Mouse (Mus musculus) activated CD4-positive, CD25-positive, alpha-beta regulatory T cell, adult 4 months (primary cell): ENCODE results near the gene Ampd2. TPM values are rescaled to one million over a fixed set of nuclear protein-coding genes. Genes with fewer than 3 reads are reported as not detected.

Source experiments
- ATAC-seq: one replicate; pipeline ENCODE4 v1.8.0; 2017
- polyA plus RNA-seq, 2 experiments: library from polyadenylated mRNA; unstranded; fragments of 100-300 nt; shearing (Covaris generic); gene quantifications; one replicate each; pipeline ENCODE4 v1.2.1; 2017

Gene Ampd2
- polyA plus RNA-seq = 10 to 100 TPM; 13.6 to 21.6 TPM

- ATAC-seq = no peak
Measured at GRCm38 (mm10) chr3:108086470-108086979, at the start of gene Ampd2. Gene Ampd2, minus strand, starts transcription at chr3:108086651.

DNA sequence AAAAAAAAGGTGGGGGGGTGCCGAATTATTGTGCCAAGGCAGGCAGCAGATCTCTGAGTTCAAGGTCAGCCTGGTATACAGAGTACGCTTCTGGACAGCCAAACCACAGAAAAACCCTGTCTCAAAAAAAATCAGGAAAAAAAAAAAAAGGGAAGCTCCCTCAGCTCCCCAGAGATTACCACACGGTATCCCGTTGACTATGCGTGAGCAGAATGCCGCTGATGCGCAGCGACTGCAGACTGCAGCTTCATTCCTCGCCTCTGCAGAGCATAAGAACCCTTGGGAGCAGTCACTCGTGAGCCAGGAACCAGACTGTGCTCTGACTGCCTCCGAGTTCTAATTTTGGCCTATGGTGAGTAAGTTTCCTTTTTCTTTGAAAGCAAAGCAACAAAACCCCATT, 48.2 kb upstream of the Ampd2 start:
- no peak for ATAC-seq

- ATAC-seq = no peak
Measured at GRCm38 (mm10) chr3:108132484-108132883, 46.0 kb upstream of the Ampd2 start.

DNA sequence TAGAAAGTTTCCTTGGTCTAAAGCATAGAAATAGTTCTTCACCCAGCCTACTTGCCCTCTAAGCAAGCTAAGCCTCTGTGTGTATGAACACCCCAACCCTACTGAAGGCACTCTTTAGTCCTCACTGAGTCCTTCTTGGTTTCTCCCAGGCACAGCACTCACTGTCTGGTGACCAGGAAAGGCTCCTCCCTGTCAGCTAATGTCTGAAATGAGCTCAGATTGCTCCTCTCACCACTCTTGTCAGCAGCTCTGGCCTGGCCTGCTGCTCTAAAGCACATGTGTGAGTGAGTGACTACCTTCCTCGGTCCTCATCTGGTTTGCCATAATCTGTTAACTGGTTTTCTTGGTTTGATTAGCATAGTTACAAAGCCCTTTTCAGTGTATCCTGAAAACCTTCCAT, 45.4 kb upstream of the Ampd2 start:
- no peak for ATAC-seq

DNA sequence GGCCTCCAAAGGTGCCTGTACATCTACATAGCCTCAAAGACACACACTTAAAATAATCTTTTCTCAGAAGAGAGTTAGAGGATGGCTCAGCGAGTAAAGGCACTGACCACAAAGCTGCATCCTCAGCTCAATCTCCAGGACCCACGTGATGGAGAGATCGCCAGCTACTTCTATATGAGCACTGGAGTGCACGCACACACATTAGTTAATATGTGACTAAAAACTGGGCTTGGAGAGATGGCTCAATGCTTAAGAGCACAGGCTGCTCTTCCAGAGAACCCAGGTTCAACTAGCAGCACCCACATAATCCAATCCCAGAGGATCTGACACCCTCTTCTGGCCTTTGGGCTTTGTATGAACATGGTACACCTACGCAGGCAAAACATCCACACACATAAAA, 44.8 kb upstream of the Ampd2 start:
- ATAC-seq = no peak

- ATAC-seq = no peak
Measured at GRCm38 (mm10) chr3:108129804-108130203, 43.4 kb upstream of the Ampd2 start.

DNA sequence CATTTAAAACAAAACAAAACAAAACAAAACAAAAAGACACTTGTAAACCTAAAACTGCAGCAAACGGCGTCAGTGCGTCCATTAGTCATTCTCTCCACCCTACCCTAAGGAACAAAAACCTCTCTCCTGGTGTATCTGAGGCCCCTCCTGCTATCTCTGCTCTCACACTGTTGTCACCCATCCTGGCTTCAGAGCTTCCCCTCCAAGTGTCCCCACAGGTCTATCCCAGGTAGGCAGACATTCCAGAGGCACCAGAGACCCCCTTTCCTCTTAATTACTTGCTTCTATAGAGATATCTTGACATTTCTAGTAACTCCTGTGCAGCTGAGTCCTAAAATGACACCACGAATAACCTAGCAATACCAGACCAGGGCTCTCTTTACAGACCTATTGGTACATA, 42.9 kb upstream of the Ampd2 start:
- ATAC-seq = no peak

GRCm38 (mm10) chr3:108128520-108128919, 42.1 kb upstream of the Ampd2 start:
- no peak for ATAC-seq

- ATAC-seq = no peak
Measured at GRCm38 (mm10) chr3:108126327-108126726, 39.9 kb upstream of the Ampd2 start.

GRCm38 (mm10) chr3:108124131-108124530, 37.7 kb upstream of the Ampd2 start:
- ATAC-seq = peak; percentile 57

DNA sequence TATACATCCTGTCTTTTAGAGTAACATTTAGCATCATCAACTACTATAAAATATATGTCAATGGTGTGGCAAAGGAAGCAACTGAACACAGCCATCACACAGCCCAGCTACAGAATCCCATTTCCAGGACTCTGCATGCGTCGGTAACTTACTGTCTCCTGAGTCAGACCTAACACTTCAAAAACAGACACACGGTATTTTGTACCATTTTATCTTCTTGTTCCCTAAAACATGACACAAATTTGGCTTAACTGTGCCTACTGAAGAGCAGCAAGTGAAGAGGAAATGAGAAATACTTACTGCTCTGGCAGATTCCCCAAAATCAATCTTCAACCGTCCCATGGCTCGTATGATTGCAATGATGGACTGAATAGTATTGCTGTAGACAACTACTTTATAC, 36.8 kb upstream of the Ampd2 start:
- no peak for ATAC-seq

DNA sequence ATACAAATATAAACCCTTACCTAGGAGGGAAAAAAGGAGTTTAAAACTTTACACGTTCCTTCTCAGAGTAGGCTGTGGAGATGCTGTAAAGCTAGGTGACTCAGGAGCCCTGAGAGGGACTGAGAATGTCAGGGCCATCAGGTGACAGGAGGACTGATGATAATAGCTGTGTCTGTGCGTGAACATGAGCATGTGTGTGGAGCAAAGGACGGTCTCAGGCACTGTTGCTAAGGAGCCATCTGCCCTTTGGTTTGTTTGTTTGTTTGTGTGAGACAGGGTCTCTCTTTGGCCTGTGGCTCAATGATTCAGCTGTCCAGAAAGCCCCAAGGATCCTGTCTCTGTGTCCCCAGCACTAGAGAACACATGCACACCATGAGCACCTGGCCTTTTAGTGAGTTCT, 34.6 kb upstream of the Ampd2 start:
- no peak for ATAC-seq

- no peak for ATAC-seq
Measured at GRCm38 (mm10) chr3:108117465-108117864, 31.0 kb upstream of the Ampd2 start.

DNA sequence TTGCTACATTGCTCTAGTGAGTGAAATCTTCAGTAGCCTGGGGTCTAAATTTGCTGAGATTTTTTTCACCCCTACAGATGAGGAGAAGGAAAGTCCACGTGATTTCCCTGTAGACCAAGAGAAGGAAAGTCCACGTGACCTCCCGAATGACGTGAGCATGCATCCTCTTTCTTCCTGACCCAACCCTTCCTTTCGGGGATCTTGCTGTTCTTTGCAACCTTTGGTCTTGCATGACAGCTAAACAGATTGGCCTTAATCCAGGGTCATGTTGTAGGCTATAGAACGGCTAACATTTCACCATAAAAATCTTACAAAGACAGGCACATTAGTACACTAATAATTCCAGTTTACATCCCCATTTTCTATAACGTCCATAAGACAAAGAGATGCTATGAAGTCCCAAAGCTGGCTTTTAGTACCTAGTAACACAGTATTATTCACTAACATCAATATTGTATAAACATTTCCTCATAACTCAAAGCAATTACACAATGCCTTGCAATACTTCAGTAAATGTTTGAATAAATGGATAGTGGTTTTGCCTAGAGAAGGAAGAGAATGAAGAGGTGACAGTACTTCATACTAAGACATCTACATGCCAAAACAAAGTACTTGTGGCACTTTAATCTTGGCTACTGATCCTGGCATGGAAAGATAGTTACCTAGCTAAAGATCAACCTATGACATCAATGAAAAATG, 27.3 kb upstream of the Ampd2 start:
- ATAC-seq = no peak

DNA sequence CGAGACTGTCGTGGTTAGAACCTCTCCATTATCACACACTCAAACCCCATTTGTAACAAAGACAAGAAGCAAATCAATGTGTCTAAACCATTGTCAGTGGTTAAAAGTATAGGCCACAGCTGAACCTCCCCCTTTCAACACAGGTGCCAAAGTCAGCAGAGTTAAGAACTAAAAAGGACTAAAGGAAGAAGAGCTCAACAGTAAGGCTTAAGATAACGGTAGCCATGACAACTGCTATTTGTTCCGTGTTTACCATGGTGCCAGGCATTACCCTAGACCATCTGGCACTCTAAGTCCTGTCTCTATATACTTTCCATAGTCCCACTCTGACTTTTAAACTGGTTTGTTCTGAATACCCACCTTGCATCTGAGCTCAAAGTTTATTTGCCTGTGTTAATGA, 26.2 kb upstream of the Ampd2 start:
- ATAC-seq = no peak

DNA sequence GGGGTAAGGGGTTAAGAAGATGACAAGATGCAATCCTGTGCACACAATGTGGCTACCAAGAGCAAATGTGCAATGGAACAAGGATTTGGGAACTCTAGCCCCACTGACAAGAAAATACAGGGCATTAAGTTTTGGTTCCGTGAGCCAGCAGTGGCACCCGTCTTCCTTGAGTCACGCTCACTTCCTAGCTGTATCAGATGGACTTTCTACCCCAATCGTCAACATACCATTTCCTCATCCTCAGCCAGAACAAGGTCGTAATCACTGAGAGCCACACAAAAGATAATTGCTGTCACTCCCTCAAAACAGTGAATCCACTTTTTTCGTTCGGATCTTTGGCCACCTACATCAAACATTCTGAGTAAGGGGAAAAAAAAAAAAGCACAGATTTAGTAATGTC, 25.8 kb upstream of the Ampd2 start:
- no peak for ATAC-seq

DNA sequence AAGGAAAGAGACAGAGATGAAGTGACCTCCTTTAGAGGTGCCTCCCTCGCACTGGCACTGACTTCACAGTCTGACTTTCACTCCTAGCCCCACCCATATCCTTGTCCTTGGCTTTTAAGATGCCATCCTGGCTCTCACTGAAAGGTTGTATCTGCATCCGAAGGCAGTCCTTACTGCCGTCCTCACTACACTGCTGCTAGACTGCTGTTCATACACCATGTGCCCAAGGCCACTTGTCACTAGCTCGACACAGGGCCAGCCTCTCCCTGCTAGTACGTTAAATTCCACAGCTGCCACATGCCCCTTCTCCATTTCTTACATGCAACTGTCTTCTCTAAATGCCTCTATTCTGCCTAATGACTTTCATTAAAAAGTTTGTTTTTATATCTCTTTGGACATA, 24.9 kb upstream of the Ampd2 start:
- no peak for ATAC-seq

DNA sequence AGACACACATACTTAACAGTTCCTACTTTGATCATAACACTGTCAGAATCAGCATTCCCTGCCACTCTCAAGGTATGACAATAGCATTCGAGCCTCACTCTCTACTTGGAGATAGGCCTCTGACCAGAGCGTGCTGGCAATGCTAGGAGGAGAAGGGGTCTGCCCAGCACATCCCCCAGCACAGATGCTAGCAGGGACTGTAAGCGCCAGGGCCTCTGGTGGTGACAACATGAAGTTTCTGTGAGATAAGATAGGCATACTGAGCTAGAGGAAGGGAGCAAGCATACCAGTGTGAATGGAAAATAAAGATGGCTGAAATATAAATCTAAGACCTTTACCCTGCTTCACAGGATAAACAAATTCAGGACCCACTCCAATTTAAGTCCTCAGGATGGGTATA, 18.8 kb upstream of the Ampd2 start:
- no peak for ATAC-seq

DNA sequence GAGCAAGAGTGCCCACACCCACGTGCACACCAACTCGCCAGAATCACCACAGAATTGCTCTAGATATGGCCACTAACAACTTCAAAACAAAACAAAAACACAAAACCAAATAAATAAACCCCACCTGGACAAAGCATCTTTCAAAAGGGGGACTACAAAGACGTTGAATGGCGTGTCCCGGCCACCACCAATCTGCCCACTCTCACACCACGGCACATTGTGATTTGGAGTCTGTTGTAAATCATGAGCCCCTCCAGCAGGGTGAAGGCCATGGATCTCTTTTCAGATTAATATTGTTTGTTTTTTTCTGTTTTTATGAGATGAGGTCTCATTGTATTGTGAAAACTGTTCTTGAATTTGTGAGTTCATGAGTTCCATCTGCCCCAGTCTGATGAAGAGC, 15.6 kb upstream of the Ampd2 start:
- no peak for ATAC-seq

DNA sequence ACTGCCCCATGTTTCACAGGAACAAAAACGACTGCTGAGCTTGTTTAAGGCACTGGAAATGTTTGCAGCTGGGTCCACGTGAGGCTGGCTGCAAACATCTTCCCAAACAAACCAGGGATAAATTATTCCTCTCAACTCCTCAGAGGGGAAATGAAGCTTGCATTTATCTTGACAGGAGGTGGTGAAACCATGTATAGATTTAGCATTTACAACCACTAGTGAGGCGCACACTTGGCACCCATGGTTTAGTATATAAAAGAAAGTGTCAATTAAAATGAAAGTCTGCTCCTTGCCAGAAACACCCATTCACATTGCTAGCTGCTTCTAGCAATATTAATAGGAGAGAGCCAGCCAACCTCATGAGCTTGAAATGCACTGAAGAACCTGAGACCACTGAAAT, 15.1 kb upstream of the Ampd2 start:
- ATAC-seq = no peak

GRCm38 (mm10) chr3:108098316-108098715, 11.9 kb upstream of the Ampd2 start:
- ATAC-seq = no peak

DNA sequence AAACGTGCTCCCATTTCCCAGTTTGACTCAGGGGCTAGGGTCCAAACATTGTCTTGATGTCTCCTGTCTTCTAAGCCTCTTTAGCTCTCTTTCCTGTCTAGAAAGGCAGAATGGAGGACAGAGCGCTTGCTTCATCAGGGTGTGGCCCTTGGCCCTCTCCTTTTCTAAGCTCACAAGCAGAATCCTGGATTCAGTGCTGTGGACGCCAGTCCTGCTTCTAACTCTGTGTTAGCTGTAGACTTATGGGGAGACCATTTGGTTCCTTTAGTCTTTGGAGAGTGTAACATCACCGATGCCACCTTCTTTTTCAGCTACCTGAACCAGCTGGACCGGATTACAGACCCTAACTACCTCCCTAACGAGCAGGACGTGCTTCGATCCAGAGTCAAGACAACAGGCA, 11.2 kb upstream of the Ampd2 start:
- no peak for ATAC-seq

DNA sequence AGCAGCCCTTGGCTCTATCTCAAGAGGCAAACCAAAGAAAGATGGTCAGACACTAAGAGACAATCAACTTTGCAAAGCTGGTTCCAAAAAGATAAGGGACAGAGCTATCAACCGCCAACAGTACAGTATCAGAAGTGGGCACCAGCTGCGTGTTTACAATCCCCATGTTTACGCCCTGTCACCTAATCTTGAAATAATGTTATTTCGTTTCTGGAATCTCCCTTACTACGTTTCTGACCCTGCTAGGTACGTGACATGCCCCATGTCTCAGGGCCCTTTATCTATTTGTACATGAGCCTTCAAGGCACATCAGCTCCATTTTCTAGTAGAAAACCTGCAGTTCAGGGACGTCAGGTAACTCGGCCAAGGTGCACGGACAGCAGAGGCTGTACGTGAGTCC, 10.3 kb upstream of the Ampd2 start:
- ATAC-seq = no peak

DNA sequence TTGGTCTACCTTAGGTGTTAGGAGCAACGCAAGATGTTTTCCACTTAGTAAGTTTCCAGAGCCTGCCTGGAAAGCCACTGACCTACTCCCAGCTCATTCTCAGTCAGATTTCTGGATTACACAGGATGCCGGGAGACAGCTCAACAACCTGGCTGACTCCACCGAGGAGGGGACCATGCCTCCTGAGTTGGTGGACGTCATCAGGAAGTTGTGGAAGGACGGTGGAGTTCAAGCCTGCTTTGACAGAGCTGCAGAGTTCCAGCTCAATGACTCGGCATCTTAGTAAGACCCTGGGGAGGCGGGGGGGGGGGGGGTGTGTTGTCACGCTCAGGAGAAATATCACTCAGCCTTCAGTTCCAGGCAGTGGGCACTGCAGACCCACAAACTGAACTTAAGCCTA, 9.8 kb upstream of the Ampd2 start:
- ATAC-seq = no peak
